Mouse (Mus musculus): Measurements from ENCODE around the gene D630045J12Rik. TPM values are rescaled to one million over a fixed set of nuclear protein-coding genes. Genes with fewer than 3 reads are reported as not detected.

Gene D630045J12Rik
- 10.4 and 13.6 TPM in 2 replicates for polyA plus RNA-seq (2015; fragmentation: Nextera tagmentation; extraction: Ambion mirVana)

GRCm38 (mm10) chr6:38253736-38254641, at the start of gene D630045J12Rik:
Gene D630045J12Rik, minus strand, starts transcription at chr6:38254009.
- WGBS: under 1% methylated on average over 62 of the region's 118 CpGs
- H3K27me3 ChIP-seq (replicated peaks; ENCODE audit: control insufficient read depth, insufficient read depth, low read length): no peaks in the 10 kb centered on the region
- peak within 1 kb of the TSS; percentile 82 for H3K4me2 ChIP-seq (ENCODE audit: low read length)
- H3K27ac ChIP-seq (ENCODE audit: low read depth, low read length): peak within 1 kb of the TSS; percentile 98
- ATAC-seq: peak; percentile 95
- peak within 1 kb of the TSS; percentile 92 for H3K4me3 ChIP-seq (ENCODE audit: low read length)
- no peaks in the 10 kb centered on the region for H3K36me3 ChIP-seq (ENCODE audit: control insufficient read depth, insufficient read depth, low read length)
- no peaks in the 10 kb centered on the region for H3K9me3 ChIP-seq (ENCODE audit: control insufficient read depth, low read length)
- peak within 1 kb of the TSS; percentile 99 for H3K9ac ChIP-seq (ENCODE audit: low read depth, low read length)
- peaks cover 26% of the 10 kb centered on the region for H3K4me1 ChIP-seq (ENCODE audit: control insufficient read depth, insufficient read depth, low read depth, low read length)

GRCm38 (mm10) chr6:38298761-38299401, 45.1 kb upstream of the D630045J12Rik start, which contains the start of gene Zc3hav1l:
Gene Zc3hav1l, minus strand, starts transcription at chr6:38299259.
- ATAC-seq: peak; percentile 98
- H3K4me2 ChIP-seq (ENCODE audit: low read length): peak within 1 kb of the TSS; percentile 75
- under 1% methylated on average over 50 of the region's 70 CpGs for WGBS

GRCm38 (mm10) chr6:38298246-38298635, 44.4 kb upstream of the D630045J12Rik start:
- WGBS: under 1% methylated on average over 10 of the region's 10 CpGs
- Histone ChIP-seq H3K4me1 (ENCODE audit: control insufficient read depth, insufficient read depth, low read depth, low read length) (peaks cover 9% of the 10 kb centered on the region), H3K27me3 (replicated peaks; ENCODE audit: control insufficient read depth, insufficient read depth, low read length) (no peaks in the 10 kb centered on the region), H3K9ac (ENCODE audit: low read depth, low read length) (peak overlapping the region; percentile 94), H3K4me3 (ENCODE audit: low read length) (peak overlapping the region; percentile 76), H3K4me2 (ENCODE audit: low read length) (peak overlapping the region; percentile 75), H3K9me3 (ENCODE audit: control insufficient read depth, low read length) (no peaks in the 10 kb centered on the region), H3K36me3 (ENCODE audit: control insufficient read depth, insufficient read depth, low read length) (0 out of 2 replicates have a peak, but pooled peaks cover 7% of the 10 kb centered on the region), H3K27ac (ENCODE audit: low read depth, low read length) (peak overlapping the region; percentile 93)
- peak; percentile 34; the same call in 1 of the 2 replicates for ATAC-seq

More at GRCm38 (mm10) chr6:38298761-38299401, 45.1 kb upstream of the D630045J12Rik start, which contains the start of gene Zc3hav1l:
- H3K27ac ChIP-seq (ENCODE audit: low read depth, low read length): peak within 1 kb of the TSS; percentile 93
- H3K4me3 ChIP-seq (ENCODE audit: low read length): peak within 1 kb of the TSS; percentile 76
- H3K9ac ChIP-seq (ENCODE audit: low read depth, low read length): peak within 1 kb of the TSS; percentile 94
- no peaks in the 10 kb centered on the region for H3K9me3 ChIP-seq (ENCODE audit: control insufficient read depth, low read length)
- H3K27me3 ChIP-seq (replicated peaks; ENCODE audit: control insufficient read depth, insufficient read depth, low read length): no peaks in the 10 kb centered on the region
- peaks cover 9% of the 10 kb centered on the region for H3K4me1 ChIP-seq (ENCODE audit: control insufficient read depth, insufficient read depth, low read depth, low read length)
- H3K36me3 ChIP-seq (ENCODE audit: control insufficient read depth, insufficient read depth, low read length): 0 out of 2 replicates have a peak, but pooled peaks cover 7% of the 10 kb centered on the region

GRCm38 (mm10) chr6:38297580-38298245, 43.9 kb upstream of the D630045J12Rik start:
- H3K4me2 ChIP-seq (ENCODE audit: low read length): peak overlapping the region; percentile 75

GRCm38 (mm10) chr6:38293708-38294107, 39.9 kb upstream of the D630045J12Rik start:
- peaks cover 12% of the 10 kb centered on the region; the same call in 1 of the 2 replicates for H3K36me3 ChIP-seq (ENCODE audit: control insufficient read depth, insufficient read depth, low read length)

More at GRCm38 (mm10) chr6:38297580-38298245, 43.9 kb upstream of the D630045J12Rik start:
- Histone ChIP-seq H3K36me3 (ENCODE audit: control insufficient read depth, insufficient read depth, low read length) (peaks cover 9% of the 10 kb centered on the region; the same call in 1 of the 2 replicates), H3K4me3 (ENCODE audit: low read length) (peak overlapping the region; percentile 76), H3K27ac (ENCODE audit: low read depth, low read length) (0 out of 2 replicates have a peak overlapping the region, but pooled peaks have one; percentile 26), H3K4me1 (ENCODE audit: control insufficient read depth, insufficient read depth, low read depth, low read length) (peaks cover 9% of the 10 kb centered on the region), H3K9me3 (ENCODE audit: control insufficient read depth, low read length) (no peaks in the 10 kb centered on the region), H3K27me3 (replicated peaks; ENCODE audit: control insufficient read depth, insufficient read depth, low read length) (no peaks in the 10 kb centered on the region), H3K9ac (ENCODE audit: low read depth, low read length) (peak overlapping the region; percentile 94)
- ATAC-seq: no peak
- 39% methylated on average over 12 of the region's 12 CpGs for WGBS

GRCm38 (mm10) chr6:38292871-38293646, 39.2 kb upstream of the D630045J12Rik start:
- no peak overlapping the region for H3K4me3 ChIP-seq (ENCODE audit: low read length)
- WGBS: 46% methylated on average over 11 of the region's 11 CpGs
- no peak for ATAC-seq

More at GRCm38 (mm10) chr6:38293708-38294107, 39.9 kb upstream of the D630045J12Rik start:
- H3K27ac ChIP-seq (ENCODE audit: low read depth, low read length): no peak overlapping the region
- H3K4me3 ChIP-seq (ENCODE audit: low read length): no peak overlapping the region
- H3K4me1 ChIP-seq (ENCODE audit: control insufficient read depth, insufficient read depth, low read depth, low read length): peaks cover 6% of the 10 kb centered on the region
- H3K4me2 ChIP-seq (ENCODE audit: low read length): no peak overlapping the region
- no peaks in the 10 kb centered on the region for H3K9me3 ChIP-seq (ENCODE audit: control insufficient read depth, low read length)
- ATAC-seq: no peak
- WGBS: 62% methylated on average over 3 of the region's 3 CpGs
- no peak overlapping the region for H3K9ac ChIP-seq (ENCODE audit: low read depth, low read length)
- H3K27me3 ChIP-seq (replicated peaks; ENCODE audit: control insufficient read depth, insufficient read depth, low read length): no peaks in the 10 kb centered on the region

GRCm38 (mm10) chr6:38284422-38284821, 30.6 kb upstream of the D630045J12Rik start:
- Histone ChIP-seq H3K9ac (ENCODE audit: low read depth, low read length) (no peak overlapping the region), H3K4me2 (ENCODE audit: low read length) (no peak overlapping the region), H3K27ac (ENCODE audit: low read depth, low read length) (no peak overlapping the region), H3K4me1 (ENCODE audit: control insufficient read depth, insufficient read depth, low read depth, low read length) (no peaks in the 10 kb centered on the region), H3K9me3 (ENCODE audit: control insufficient read depth, low read length) (peaks cover 8% of the 10 kb centered on the region), H3K27me3 (replicated peaks; ENCODE audit: control insufficient read depth, insufficient read depth, low read length) (no peaks in the 10 kb centered on the region), H3K36me3 (ENCODE audit: control insufficient read depth, insufficient read depth, low read length) (peaks cover 25% of the 10 kb centered on the region), H3K4me3 (ENCODE audit: low read length) (no peak overlapping the region)
- ATAC-seq: no peak
- 99% methylated on average over 19 of the region's 19 CpGs for WGBS

More at GRCm38 (mm10) chr6:38292871-38293646, 39.2 kb upstream of the D630045J12Rik start:
- H3K27ac ChIP-seq (ENCODE audit: low read depth, low read length): no peak overlapping the region
- no peak overlapping the region for H3K4me2 ChIP-seq (ENCODE audit: low read length)
- no peaks in the 10 kb centered on the region for H3K27me3 ChIP-seq (replicated peaks; ENCODE audit: control insufficient read depth, insufficient read depth, low read length)
- H3K9ac ChIP-seq (ENCODE audit: low read depth, low read length): no peak overlapping the region
- peaks cover 12% of the 10 kb centered on the region; the same call in 1 of the 2 replicates for H3K36me3 ChIP-seq (ENCODE audit: control insufficient read depth, insufficient read depth, low read length)
- peaks cover 5% of the 10 kb centered on the region for H3K4me1 ChIP-seq (ENCODE audit: control insufficient read depth, insufficient read depth, low read depth, low read length)
- H3K9me3 ChIP-seq (ENCODE audit: control insufficient read depth, low read length): no peaks in the 10 kb centered on the region

DNA sequence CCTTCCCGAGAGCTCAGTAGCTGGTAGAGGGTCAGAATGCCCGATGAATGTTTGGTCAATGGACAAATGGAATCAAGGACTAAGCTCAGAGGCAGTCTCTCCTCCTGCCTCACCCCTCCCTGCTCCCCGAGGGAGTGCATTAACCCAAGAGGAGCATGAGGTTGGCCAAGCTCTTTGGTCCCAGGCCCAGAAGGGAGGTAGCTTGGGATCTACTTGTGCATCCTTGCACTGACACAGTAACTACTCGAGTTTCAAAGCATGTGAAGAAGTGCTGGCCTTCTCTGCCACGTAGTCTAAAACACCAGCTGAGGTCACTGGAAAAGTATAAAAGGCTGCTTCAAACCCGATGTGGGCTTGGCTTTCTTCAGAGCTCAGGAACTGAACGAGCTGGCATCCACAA, 10.7 kb upstream of the D630045J12Rik start:
- Histone ChIP-seq H3K27me3 (replicated peaks; ENCODE audit: control insufficient read depth, insufficient read depth, low read length) (no peaks in the 10 kb centered on the region), H3K4me1 (ENCODE audit: control insufficient read depth, insufficient read depth, low read depth, low read length) (no peaks in the 10 kb centered on the region), H3K4me3 (ENCODE audit: low read length) (no peak overlapping the region), H3K36me3 (ENCODE audit: control insufficient read depth, insufficient read depth, low read length) (no peaks in the 10 kb centered on the region), H3K4me2 (ENCODE audit: low read length) (no peak overlapping the region), H3K27ac (ENCODE audit: low read depth, low read length) (no peak overlapping the region), H3K9ac (ENCODE audit: low read depth, low read length) (no peak overlapping the region), H3K9me3 (ENCODE audit: control insufficient read depth, low read length) (no peaks in the 10 kb centered on the region)
- WGBS: 72% methylated on average over 7 of the region's 7 CpGs
- no peak for ATAC-seq

Measured in hindbrain, embryonic 16.5 days (tissue).